Mouse (Mus musculus): Measurements from ENCODE around the gene Slc16a13. TPM values are rescaled to one million over a fixed set of nuclear protein-coding genes. Genes with fewer than 3 reads are reported as not detected.
A peak's percentile ranks its signal among the peaks of the same experiment; 100 is the strongest.

Slc16a13 gene
- total RNA-seq, 1 experiment: 12.4 TPM

GRCm38 (mm10) chr11:70234497-70234896, 13.6 kb upstream of the Slc16a13 start:
- Histone ChIP-seq H3K4me1 (ENCODE audit: control insufficient read depth in 2 of 2, insufficient read depth in 2 of 2, low read length in 2 of 2, poor library complexity in 1 of 2) (peaks cover 17 to 26% of the 10 kb centered on the region in 2 experiments), H3K27ac (ENCODE audit: insufficient read depth, low read depth, low read length, poor library complexity, severe bottlenecking) (peak overlapping the region; percentile 71; the same call in 1 of the 2 replicates), H3K4me3 (ENCODE audit: insufficient read depth in 1 of 2, low read depth in 1 of 2, low read length in 2 of 2, poor library complexity in 1 of 2, severe bottlenecking in 1 of 2) (no peak overlapping the region), H3K36me3 (ENCODE audit: control insufficient read depth, insufficient read depth, low read length, poor library complexity, severe bottlenecking) (peaks cover 17% of the 10 kb centered on the region), H3K9ac (ENCODE audit: insufficient read depth, low read depth, low read length, poor library complexity, severe bottlenecking) (peak overlapping the region; percentile 64; the same call in 1 of the 2 replicates), H3K9me3 (ENCODE audit: control insufficient read depth, insufficient read depth, low read depth, low read length) (no peaks in the 10 kb centered on the region)
- in situ Hi-C loops (cut with MboI; ENCODE audit: low sequenced_read_pairs in 2 of 2, unreplicated experiment in 2 of 2): no loop called here
- no peak for DNase-seq (ENCODE audit: low read depth, low spot score)
- TF ChIP-seq CHD2 (IDR thresholded peaks at IDR 0.05; ENCODE audit: low read depth, low read length): no peak
- TF ChIP-seq MAFK (IDR thresholded peaks at IDR 0.05; ENCODE audit: insufficient read depth, low read depth, low read length): no peak
- no peak for TF ChIP-seq HCFC1 (IDR thresholded peaks at IDR 0.05; ENCODE audit: borderline replicate concordance, insufficient read depth, low read length)
- TF ChIP-seq ZC3H11A (IDR thresholded peaks at IDR 0.05; ENCODE audit: borderline replicate concordance, low read depth, low read length): no peak
- TF ChIP-seq ZNF384 (IDR thresholded peaks at IDR 0.05; ENCODE audit: low read depth, low read length): no peak

DNA sequence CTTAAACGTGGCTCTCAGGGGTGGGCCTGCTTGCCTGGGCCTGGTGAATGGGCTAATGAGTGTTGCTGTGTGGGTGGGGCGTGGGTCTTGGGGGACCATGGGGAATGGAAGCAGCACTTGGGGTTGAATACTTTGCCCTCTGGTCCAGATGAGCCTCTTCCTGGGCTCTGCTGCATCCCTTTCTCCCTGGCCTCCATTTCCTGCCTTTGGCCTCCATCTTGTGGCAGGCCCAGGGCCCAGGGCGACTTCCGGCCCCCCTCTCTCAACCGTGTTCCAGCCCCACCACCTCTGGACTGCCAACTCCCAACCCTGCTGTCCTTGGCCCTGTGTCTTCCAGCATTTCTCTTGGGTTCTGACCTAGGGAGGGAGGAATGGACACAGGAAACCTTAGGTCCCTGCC, 13.2 kb upstream of the Slc16a13 start:
- no peak for DNase-seq (ENCODE audit: low read depth, low spot score)
- in situ Hi-C loops (cut with MboI; ENCODE audit: low sequenced_read_pairs in 2 of 2, unreplicated experiment in 2 of 2): no loop called here
- H3K36me3 ChIP-seq (ENCODE audit: control insufficient read depth, insufficient read depth, low read length, poor library complexity, severe bottlenecking): peaks cover 17% of the 10 kb centered on the region
- H3K9me3 ChIP-seq (ENCODE audit: control insufficient read depth, insufficient read depth, low read depth, low read length): no peaks in the 10 kb centered on the region
- peak overlapping the region; percentile 64 for H3K9ac ChIP-seq (ENCODE audit: insufficient read depth, low read depth, low read length, poor library complexity, severe bottlenecking)
- TF ChIP-seq ZNF384 (IDR thresholded peaks at IDR 0.05; ENCODE audit: low read depth, low read length) (no peak), ZC3H11A (IDR thresholded peaks at IDR 0.05; ENCODE audit: borderline replicate concordance, low read depth, low read length) (peak; percentile 40; the same call in 1 of the 2 replicates), HCFC1 (IDR thresholded peaks at IDR 0.05; ENCODE audit: borderline replicate concordance, insufficient read depth, low read length) (no peak)
- peak overlapping the region; percentile 71; the same call in 1 of the 2 replicates for H3K27ac ChIP-seq (ENCODE audit: insufficient read depth, low read depth, low read length, poor library complexity, severe bottlenecking)
- H3K4me3 ChIP-seq (ENCODE audit: insufficient read depth in 1 of 2, low read depth in 1 of 2, low read length in 2 of 2, poor library complexity in 1 of 2, severe bottlenecking in 1 of 2): peak overlapping the region in 1 of 2 experiments; percentile 30; a peak in 1 of 4 replicates
- peaks cover 17 to 26% of the 10 kb centered on the region in 2 experiments for H3K4me1 ChIP-seq (ENCODE audit: control insufficient read depth in 2 of 2, insufficient read depth in 2 of 2, low read length in 2 of 2, poor library complexity in 1 of 2)

GRCm38 (mm10) chr11:70233016-70233415, 12.2 kb upstream of the Slc16a13 start:
- Histone ChIP-seq H3K27ac (ENCODE audit: insufficient read depth, low read depth, low read length, poor library complexity, severe bottlenecking) (peak overlapping the region; percentile 46; the same call in 1 of the 2 replicates), H3K4me1 (ENCODE audit: control insufficient read depth in 2 of 2, insufficient read depth in 2 of 2, low read length in 2 of 2, poor library complexity in 1 of 2) (peaks cover 9 to 29% of the 10 kb centered on the region in 2 experiments), H3K9me3 (ENCODE audit: control insufficient read depth, insufficient read depth, low read depth, low read length) (no peaks in the 10 kb centered on the region), H3K9ac (ENCODE audit: insufficient read depth, low read depth, low read length, poor library complexity, severe bottlenecking) (peak overlapping the region; percentile 81), H3K36me3 (ENCODE audit: control insufficient read depth, insufficient read depth, low read length, poor library complexity, severe bottlenecking) (peaks cover 15% of the 10 kb centered on the region), H3K4me3 (ENCODE audit: insufficient read depth in 1 of 2, low read depth in 1 of 2, low read length in 2 of 2, poor library complexity in 1 of 2, severe bottlenecking in 1 of 2) (peak overlapping the region; percentile 54 to 60)
- in situ Hi-C loops (cut with MboI; ENCODE audit: low sequenced_read_pairs in 2 of 2, unreplicated experiment in 2 of 2): no loop called here
- DNase-seq (ENCODE audit: low read depth, low spot score): no peak
- TF ChIP-seq ZNF384 (IDR thresholded peaks at IDR 0.05; ENCODE audit: low read depth, low read length) (no peak), HCFC1 (IDR thresholded peaks at IDR 0.05; ENCODE audit: borderline replicate concordance, insufficient read depth, low read length) (no peak), CHD2 (IDR thresholded peaks at IDR 0.05; ENCODE audit: low read depth, low read length) (no peak), ZC3H11A (IDR thresholded peaks at IDR 0.05; ENCODE audit: borderline replicate concordance, low read depth, low read length) (no peak), MAFK (IDR thresholded peaks at IDR 0.05; ENCODE audit: insufficient read depth, low read depth, low read length) (no peak)

DNA sequence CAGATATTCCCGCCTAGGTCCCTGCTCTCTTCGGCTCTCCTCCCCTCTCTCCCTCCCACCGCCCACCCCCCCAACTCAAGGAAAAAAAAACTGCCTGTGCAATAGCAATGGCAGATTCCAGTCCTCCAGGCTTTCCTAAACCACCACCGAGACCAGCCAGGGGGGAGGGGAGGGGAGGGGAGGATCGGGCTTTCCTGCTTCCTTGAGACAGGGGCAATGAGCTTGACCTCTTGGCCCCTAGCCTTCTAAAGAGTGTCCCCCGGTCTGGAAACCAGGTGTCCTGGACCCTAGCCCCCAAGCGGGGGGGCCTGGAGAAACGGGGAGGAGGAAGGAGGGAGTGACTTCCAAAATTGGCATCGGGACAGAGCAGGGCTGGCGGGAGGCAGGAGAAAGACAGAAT, 11.7 kb upstream of the Slc16a13 start:
- H3K4me1 ChIP-seq (ENCODE audit: control insufficient read depth in 2 of 2, insufficient read depth in 2 of 2, low read length in 2 of 2, poor library complexity in 1 of 2): peaks cover 9 to 29% of the 10 kb centered on the region in 2 experiments
- no peaks in the 10 kb centered on the region for H3K9me3 ChIP-seq (ENCODE audit: control insufficient read depth, insufficient read depth, low read depth, low read length)
- TF ChIP-seq MAFK (IDR thresholded peaks at IDR 0.05; ENCODE audit: insufficient read depth, low read depth, low read length) (no peak), CHD2 (IDR thresholded peaks at IDR 0.05; ENCODE audit: low read depth, low read length) (no peak), ZNF384 (IDR thresholded peaks at IDR 0.05; ENCODE audit: low read depth, low read length) (peak; percentile 85), ZC3H11A (IDR thresholded peaks at IDR 0.05; ENCODE audit: borderline replicate concordance, low read depth, low read length) (peak; percentile 35; the same call in 1 of the 2 replicates)
- H3K36me3 ChIP-seq (ENCODE audit: control insufficient read depth, insufficient read depth, low read length, poor library complexity, severe bottlenecking): peaks cover 14% of the 10 kb centered on the region
- H3K4me3 ChIP-seq (ENCODE audit: insufficient read depth in 1 of 2, low read depth in 1 of 2, low read length in 2 of 2, poor library complexity in 1 of 2, severe bottlenecking in 1 of 2): peak overlapping the region; percentile 54 to 60
- H3K9ac ChIP-seq (ENCODE audit: insufficient read depth, low read depth, low read length, poor library complexity, severe bottlenecking): peak overlapping the region; percentile 81
- DNase-seq (ENCODE audit: low read depth, low spot score): no peak
- in situ Hi-C loops (cut with MboI; ENCODE audit: low sequenced_read_pairs in 2 of 2, unreplicated experiment in 2 of 2): no loop called here
- peak overlapping the region; percentile 46 for H3K27ac ChIP-seq (ENCODE audit: insufficient read depth, low read depth, low read length, poor library complexity, severe bottlenecking)
